Mouse (Mus musculus) left cerebral cortex, postnatal 14 days (tissue): ENCODE measurements at regions not wholly inside any gene's neighbourhood (a gene's known extent, or its start where the extent isn't known, plus 50 kb on each side); places are given as distances from the start of the nearest gene placed in this dataset.

Source experiments
- DNase-seq, 2 experiments: peaks; one replicate each; pipeline ENCODE4 v3.0.0; 2021 to 2022; ENCODE audit warnings: low spot score in 2 of 2, mixed read lengths in 1 of 2
- intact Hi-C: fragments of 180-260 bp; cut with DNase I; formaldehyde crosslinking; loops from one replicate; pipeline ENCODE4 v1.15.1; 2025

- no peak for DNase-seq
- intact Hi-C loops = loop anchor here (10.0 kb wide), 1 partner anchor 551 kb away; no protein-coding TSS in a partner anchor
Measured at GRCm38 (mm10) chr1:128835510-128835909, 243.4 kb upstream of the Cxcr4 start.

- intact Hi-C loops = loop anchor here (5.0 to 10.0 kb wide), 2 partner anchors 466 to 548 kb away; no protein-coding TSS in a partner anchor
Measured at GRCm38 (mm10) chr1:128833096-128833715, 241.1 kb upstream of the Cxcr4 start.

GRCm38 (mm10) chr1:128832201-128832883 is 240.2 kb upstream of the Cxcr4 start:
- DNase-seq = peak; percentile 53 to 70
- intact Hi-C loops = loop anchor here (5.0 to 10.0 kb wide), 2 partner anchors 465 to 548 kb away; no protein-coding TSS in a partner anchor

More at GRCm38 (mm10) chr1:128833096-128833715, 241.1 kb upstream of the Cxcr4 start:
- DNase-seq = no peak

GRCm38 (mm10) chr1:128830671-128831240 is 238.7 kb upstream of the Cxcr4 start:
- no peak for DNase-seq
- intact Hi-C loops = loop anchor here (5.0 to 10.0 kb wide), 2 partner anchors 463 to 546 kb away; no protein-coding TSS in a partner anchor

GRCm38 (mm10) chr1:128829536-128829935 is 237.4 kb upstream of the Cxcr4 start:
- intact Hi-C loops = no loop called here
- no peak for DNase-seq

GRCm38 (mm10) chr1:128826419-128826818 is 234.3 kb upstream of the Cxcr4 start:
- no peak for DNase-seq
- intact Hi-C loops = no loop called here

GRCm38 (mm10) chr1:128824916-128825683 is 233.0 kb upstream of the Cxcr4 start:
- intact Hi-C loops = loop anchor here (5.0 kb wide), 2 partner anchors 233 to 453 kb away; partner anchors contain the start of gene Cxcr4
- no peak for DNase-seq

- DNase-seq = peak; percentile 51 to 77
- intact Hi-C loops = loop anchor here (5.0 kb wide), 2 partner anchors 232 to 452 kb away; partner anchors contain the start of gene Cxcr4
Measured at GRCm38 (mm10) chr1:128824235-128824634, 232.1 kb upstream of the Cxcr4 start.

GRCm38 (mm10) chr1:128821991-128822390 is 229.9 kb upstream of the Cxcr4 start:
- intact Hi-C loops = loop anchor here (5.0 kb wide), 2 partner anchors 230 to 450 kb away; partner anchors contain the start of gene Cxcr4
- no peak for DNase-seq

GRCm38 (mm10) chr1:128820527-128820926 is 228.4 kb upstream of the Cxcr4 start:
- DNase-seq = no peak
- intact Hi-C loops = loop anchor here (5.0 kb wide), 2 partner anchors 228 to 448 kb away; partner anchors contain the start of gene Cxcr4

GRCm38 (mm10) chr1:128819611-128820010 is 227.5 kb upstream of the Cxcr4 start:
- DNase-seq = no peak
- intact Hi-C loops = loop anchor here (5.0 kb wide), 2 partner anchors 227 to 447 kb away; partner anchors contain the start of gene Cxcr4

GRCm38 (mm10) chr1:128813379-128813778 is 221.3 kb upstream of the Cxcr4 start:
- intact Hi-C loops = no loop called here
- DNase-seq = no peak

GRCm38 (mm10) chr1:128810860-128811259 is 218.8 kb upstream of the Cxcr4 start:
- intact Hi-C loops = no loop called here
- no peak for DNase-seq

GRCm38 (mm10) chr1:128810094-128810493 is 218.0 kb upstream of the Cxcr4 start:
- intact Hi-C loops = no loop called here
- DNase-seq = no peak

- no peak for DNase-seq
- intact Hi-C loops = no loop called here
Measured at GRCm38 (mm10) chr1:128809601-128810000, 217.5 kb upstream of the Cxcr4 start.

GRCm38 (mm10) chr1:128808599-128808998 is 216.5 kb upstream of the Cxcr4 start:
- intact Hi-C loops = no loop called here
- no peak for DNase-seq

- DNase-seq = no peak
- intact Hi-C loops = no loop called here
Measured at GRCm38 (mm10) chr1:128805687-128806653, 213.9 kb upstream of the Cxcr4 start.

- intact Hi-C loops = no loop called here
- no peak for DNase-seq
Measured at GRCm38 (mm10) chr1:128803433-128804060, 211.5 kb upstream of the Cxcr4 start.
